Mouse (Mus musculus) spleen, adult 2 months (tissue): ENCODE results near the gene Ces1d. TPM values are rescaled to one million over a fixed set of nuclear protein-coding genes. Genes with fewer than 3 reads are reported as not detected.

Source experiments
- DNase-seq, 2 experiments: peaks; one replicate each; pipeline versions ENCODE4 v3.0.0 to v3.0.0-alpha.2; 2012 to 2021; ENCODE audit warnings: low spot score in 2 of 2, low read depth in 1 of 2
- H3K27ac ChIP-seq: fragments of 200-500 bp; 2 replicates; pipeline ENCODE4 v1.5.1; 2012; ENCODE audit warnings: low read length, inconsistent platforms; ENCODE audit not compliant: insufficient read depth
- H3K27me3 ChIP-seq: fragments of 200-500 bp; 2 replicates; pipeline ENCODE4 v1.6.1; 2012; ENCODE audit warnings: mild to moderate bottlenecking, moderate library complexity, low read length, inconsistent platforms; ENCODE audit not compliant: control insufficient read depth, insufficient read depth
- H3K36me3 ChIP-seq: fragments of 200-500 bp; 2 replicates; pipeline ENCODE4 v1.6.1; 2012; ENCODE audit warnings: mild to moderate bottlenecking, low read length, inconsistent platforms; ENCODE audit not compliant: control insufficient read depth, insufficient read depth
- H3K4me1 ChIP-seq: fragments of 200-500 bp; 2 replicates; pipeline ENCODE4 v1.6.1; 2011; ENCODE audit warnings: inconsistent platforms; ENCODE audit not compliant: control insufficient read depth, insufficient read depth, insufficient read length
- H3K4me3 ChIP-seq: fragments of 200-500 bp; 2 replicates; pipeline ENCODE4 v1.5.1; 2011; ENCODE audit warnings: mild to moderate bottlenecking, inconsistent platforms; ENCODE audit not compliant: insufficient read depth, insufficient read length; ENCODE audit errors: extremely low read depth
- CTCF ChIP-seq: fragments of 200-500 bp; IDR thresholded peaks from 2 replicates; pipeline ENCODE4 v1.5.1; 2011; ENCODE audit warnings: mild to moderate bottlenecking, inconsistent platforms; ENCODE audit not compliant: insufficient read depth, insufficient read length, insufficient replicate concordance; ENCODE audit errors: extremely low read depth
- POLR2A ChIP-seq: fragments of 200-500 bp; IDR thresholded peaks from 2 replicates; pipeline ENCODE4 v1.6.1; 2011; ENCODE audit warnings: low read depth, low read length, inconsistent platforms
- WGBS: fragments of 180-500 bp; shearing (Covaris S2); methylation state at CpG from one replicate; pipeline ENCODE4 v1.1.7; 2018; 5-methylcytosine and 5-hydroxymethylcytosine counted together
- polyA plus RNA-seq: library from polyadenylated mRNA; depleted of rRNA; stranded (reverse); fragments of >200 nt; gene quantifications from 2 replicates; pipeline ENCODE4 v1.2.3, GENCODE M21; 2012; rRNA removed

Ces1d gene
- polyA plus RNA-seq, 1 experiment: 2.1 TPM

- TF ChIP-seq POLR2A (no peak), CTCF (no peak)
- Histone ChIP-seq H3K4me1 (no peaks in the 10 kb centered on the region), H3K27ac (no peak overlapping the region), H3K36me3 (no peaks in the 10 kb centered on the region), H3K4me3 (no peak overlapping the region), H3K27me3 (no peaks in the 10 kb centered on the region)
- DNase-seq: no peak
Observed at GRCm38 (mm10) chr8:93147331-93147730, 50.3 kb downstream of the Ces1d start.

GRCm38 (mm10) chr8:93140696-93141095 lies 56.9 kb downstream of the Ces1d start:
- Histone ChIP-seq H3K27ac (no peak overlapping the region), H3K4me1 (no peaks in the 10 kb centered on the region), H3K4me3 (no peak overlapping the region), H3K27me3 (no peaks in the 10 kb centered on the region), H3K36me3 (no peaks in the 10 kb centered on the region)
- 57% methylated on average over 1 of the region's 1 CpGs for WGBS
- TF ChIP-seq CTCF (no peak), POLR2A (no peak)
- no peak for DNase-seq

GRCm38 (mm10) chr8:93132196-93132595 lies 65.4 kb downstream of the Ces1d start:
- WGBS: 96% methylated on average over 2 of the region's 2 CpGs
- H3K36me3 ChIP-seq: no peaks in the 10 kb centered on the region
- no peaks in the 10 kb centered on the region for H3K4me1 ChIP-seq
- H3K27me3 ChIP-seq: no peaks in the 10 kb centered on the region; the same call in 1 of the 2 replicates
- H3K27ac ChIP-seq: no peak overlapping the region
- no peak for DNase-seq
- TF ChIP-seq POLR2A (no peak), CTCF (no peak)
- no peak overlapping the region for H3K4me3 ChIP-seq

- Histone ChIP-seq H3K36me3 (no peaks in the 10 kb centered on the region), H3K27me3 (no peaks in the 10 kb centered on the region; the same call in 1 of the 2 replicates), H3K4me1 (no peaks in the 10 kb centered on the region), H3K4me3 (no peak within 1 kb of the TSS), H3K27ac (no peak within 1 kb of the TSS)
- TF ChIP-seq POLR2A (no peak), CTCF (no peak)
- WGBS: 79% methylated on average over 3 of the region's 3 CpGs
- no peak for DNase-seq
Observed at GRCm38 (mm10) chr8:93131233-93131980, 66.2 kb downstream of the Ces1d start, which contains the start of gene Ces1c. TSS of gene Ces1c (minus strand) at chr8:93131283.

- 81% methylated on average over 2 of the region's 2 CpGs for WGBS
- H3K4me3 ChIP-seq: no peak overlapping the region
- no peak for TF ChIP-seq CTCF
- TF ChIP-seq POLR2A: no peak
- no peak for DNase-seq
- no peaks in the 10 kb centered on the region for H3K4me1 ChIP-seq
- no peak overlapping the region for H3K27ac ChIP-seq
- H3K36me3 ChIP-seq: no peaks in the 10 kb centered on the region
- no peaks in the 10 kb centered on the region for H3K27me3 ChIP-seq
Observed at GRCm38 (mm10) chr8:93126476-93126875, 71.2 kb downstream of the Ces1d start.

GRCm38 (mm10) chr8:93122005-93122404 lies 75.6 kb downstream of the Ces1d start:
- 91% methylated on average over 1 of the region's 1 CpGs for WGBS
- no peaks in the 10 kb centered on the region for H3K36me3 ChIP-seq
- no peak for TF ChIP-seq POLR2A
- no peak for TF ChIP-seq CTCF
- no peak for DNase-seq
- no peaks in the 10 kb centered on the region for H3K4me1 ChIP-seq
- H3K4me3 ChIP-seq: no peak overlapping the region
- no peaks in the 10 kb centered on the region for H3K27me3 ChIP-seq
- no peak overlapping the region for H3K27ac ChIP-seq

Other genes with a start within 250 kb of the Ces1d start
- 0.01 TPM in 1 of 2 replicates, not detected in the other for gene Slc6a2, start 237.8 kb downstream of the Ces1d start, polyA plus RNA-seq
- not detected in 2 replicates for gene Ces1a, start 149.6 kb downstream of the Ces1d start, polyA plus RNA-seq
- not detected in 2 replicates for gene Ces1b, start 117.8 kb downstream of the Ces1d start, polyA plus RNA-seq
- 0.06 and 0.12 TPM in 2 replicates for gene Ces1c, start 66.6 kb downstream of the Ces1d start, polyA plus RNA-seq
- gene Ces1e, start 31.8 kb upstream of the Ces1d start, polyA plus RNA-seq: 0.08 and 0.20 TPM in 2 replicates
- gene Ces1f, start 81.9 kb upstream of the Ces1d start, polyA plus RNA-seq: 0.07 TPM in 1 of 2 replicates, not detected in the other
- gene Ces1g, start 139.5 kb upstream of the Ces1d start, polyA plus RNA-seq: not detected in 2 replicates
- gene Ces1h, start 181.9 kb upstream of the Ces1d start, polyA plus RNA-seq: not detected in 2 replicates